Mouse (Mus musculus): Measurements from ENCODE around the gene Nat8.
"Not testable (repeated sequence)": the region's sequence is repeated elsewhere in the genome, so short reads cannot be mapped to it uniquely, and the experiment has no call there.

Nat8 gene

GRCm38 (mm10) chr6:85831796-85832321 lies at the start of gene Nat8:
Gene Nat8, minus strand, starts transcription at chr6:85832082.
- no peaks in the 10 kb centered on the region for H3K36me3 ChIP-seq (ENCODE audit: insufficient read depth, low read length)
- TF ChIP-seq CTCF (conservative IDR thresholded peaks at IDR 0.05; ENCODE audit: low read length) = no peak
- no peak for TF ChIP-seq POU5F1 (IDR thresholded peaks at IDR 0.05; ENCODE audit: borderline replicate concordance, low read length)
- TF ChIP-seq NANOG (IDR thresholded peaks at IDR 0.05; ENCODE audit: borderline replicate concordance, low read length) = no peak
- no peak within 1 kb of the TSS for H3K4me3 ChIP-seq (replicated peaks; ENCODE audit: low read length)
- H3K27me3 ChIP-seq (ENCODE audit: insufficient read depth, low read length) = no peaks in the 10 kb centered on the region
- H3K9me3 ChIP-seq (ENCODE audit: low read length) = no peaks in the 10 kb centered on the region
- H3K4me1 ChIP-seq (replicated peaks; ENCODE audit: low read depth, low read length) = no peaks in the 10 kb centered on the region

DNA sequence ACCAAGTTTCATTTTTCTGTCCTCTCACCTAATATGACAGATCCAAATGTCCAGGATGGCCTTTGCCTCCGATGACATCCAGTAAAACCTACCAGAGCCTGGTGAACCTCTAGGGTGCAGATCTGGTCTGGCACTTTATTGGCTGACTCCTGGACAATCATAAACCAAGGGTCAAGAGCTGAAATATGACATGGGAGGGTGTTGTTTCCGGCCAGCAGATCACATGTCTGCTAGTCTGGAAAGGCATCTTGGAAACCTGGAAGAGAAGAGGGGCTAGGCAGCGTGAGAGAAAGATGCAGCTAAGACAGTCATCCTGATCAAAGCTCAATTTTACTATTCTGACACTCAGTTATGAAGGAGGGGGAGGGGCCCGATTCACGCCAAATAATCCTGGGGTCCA lies 37.1 kb upstream of the Nat8 start, which contains the start of gene Nat8f2:
TSS of gene Nat8f2 (minus strand) at position 153 of the 400 bp plus-strand sequence.
- H3K36me3 ChIP-seq (ENCODE audit: insufficient read depth, low read length); H3K4me3 ChIP-seq (replicated peaks; ENCODE audit: low read length); H3K27me3 ChIP-seq (ENCODE audit: insufficient read depth, low read length); H3K4me1 ChIP-seq (replicated peaks; ENCODE audit: low read depth, low read length): not testable (repeated sequence)
- H3K9me3 ChIP-seq (ENCODE audit: low read length) = peaks cover 32% of the 10 kb centered on the region

DNA sequence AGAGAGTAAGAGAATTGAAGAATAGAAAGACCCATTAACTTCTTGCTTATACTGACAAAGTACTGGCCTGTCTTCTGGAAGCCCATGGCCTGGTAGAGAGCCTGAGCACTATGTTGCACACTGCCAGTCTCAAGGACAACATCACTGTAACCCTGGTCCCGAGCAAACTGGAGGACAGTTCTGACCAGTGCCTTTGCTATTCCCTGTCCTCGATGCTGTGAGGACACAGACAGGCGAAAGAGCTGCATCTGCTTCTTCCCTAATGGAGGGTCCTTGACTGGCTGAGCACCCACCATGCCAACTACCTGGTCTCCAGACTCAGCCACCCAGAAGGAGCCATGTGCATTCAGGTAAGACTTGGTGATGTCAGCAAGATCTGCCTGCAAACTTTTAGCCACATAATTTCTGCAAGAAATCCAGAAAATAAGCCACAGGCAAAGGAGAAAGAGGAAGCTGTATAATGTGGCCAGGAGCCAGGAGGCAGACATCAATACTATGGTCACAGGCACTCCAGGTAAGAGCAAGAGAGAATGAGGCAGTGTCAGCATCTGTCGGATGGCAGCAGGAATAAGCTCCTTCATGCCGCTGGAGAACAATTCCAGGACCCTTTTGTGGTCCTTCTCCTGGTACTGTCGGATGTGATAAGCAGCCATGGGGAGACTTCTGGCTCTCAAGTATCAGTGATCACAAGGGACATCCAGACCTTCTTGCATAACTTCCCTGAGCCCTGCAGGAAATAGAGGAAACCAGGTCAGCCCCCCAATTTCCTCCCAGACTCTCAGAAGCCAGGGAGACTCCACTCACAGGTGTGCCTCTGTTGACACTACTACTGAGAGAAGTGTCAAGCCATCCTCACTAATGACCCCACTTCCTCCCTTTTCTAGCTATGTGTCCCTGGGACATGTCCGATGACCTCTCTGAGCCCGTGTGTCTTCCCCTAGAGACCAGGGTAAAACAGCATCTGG lies 36.1 kb upstream of the Nat8 start:
- H3K27me3 ChIP-seq (ENCODE audit: insufficient read depth, low read length) = no peaks in the 10 kb centered on the region
- no peak for TF ChIP-seq NANOG (IDR thresholded peaks at IDR 0.05; ENCODE audit: borderline replicate concordance, low read length)
- TF ChIP-seq CTCF (conservative IDR thresholded peaks at IDR 0.05; ENCODE audit: low read length) = no peak
- no peak for TF ChIP-seq POU5F1 (IDR thresholded peaks at IDR 0.05; ENCODE audit: borderline replicate concordance, low read length)

DNA sequence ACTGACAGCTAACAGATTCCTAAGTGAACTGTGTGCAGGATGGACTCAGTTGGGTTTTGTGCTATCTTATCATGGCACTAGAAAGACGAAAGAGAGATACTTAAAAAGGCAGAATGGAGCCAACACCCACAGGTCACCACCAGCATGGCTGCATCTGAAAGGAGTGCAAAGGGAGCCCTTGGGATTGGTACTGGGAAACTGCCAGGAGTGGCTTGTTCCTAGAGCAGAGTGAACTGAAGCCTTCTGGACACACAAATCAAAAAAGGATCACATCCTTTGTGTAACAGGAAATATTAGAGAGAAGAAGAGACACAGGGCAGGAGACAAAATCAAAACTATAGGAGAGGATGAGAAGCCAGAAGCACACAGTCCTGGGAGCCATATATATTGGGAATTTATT lies 35.1 kb upstream of the Nat8 start:
- not testable (repeated sequence) for H3K4me3 ChIP-seq (replicated peaks; ENCODE audit: low read length); H3K4me1 ChIP-seq (replicated peaks; ENCODE audit: low read depth, low read length); H3K36me3 ChIP-seq (ENCODE audit: insufficient read depth, low read length); H3K27me3 ChIP-seq (ENCODE audit: insufficient read depth, low read length)
- H3K9me3 ChIP-seq (ENCODE audit: low read length) = peaks cover 32% of the 10 kb centered on the region

More for the DNA sequence above, 36.1 kb upstream of the Nat8 start:
- Histone ChIP-seq H3K36me3 (ENCODE audit: insufficient read depth, low read length) (no peaks in the 10 kb centered on the region), H3K4me3 (replicated peaks; ENCODE audit: low read length) (no peak overlapping the region), H3K9me3 (ENCODE audit: low read length) (peaks cover 32% of the 10 kb centered on the region), H3K4me1 (replicated peaks; ENCODE audit: low read depth, low read length) (peaks cover 8% of the 10 kb centered on the region; the same call in 1 of the 2 replicates)

GRCm38 (mm10) chr6:85866166-85866565 lies 34.3 kb upstream of the Nat8 start:
- peaks cover 32% of the 10 kb centered on the region for H3K9me3 ChIP-seq (ENCODE audit: low read length)
- H3K4me3 ChIP-seq (replicated peaks; ENCODE audit: low read length); H3K4me1 ChIP-seq (replicated peaks; ENCODE audit: low read depth, low read length); H3K27me3 ChIP-seq (ENCODE audit: insufficient read depth, low read length); H3K36me3 ChIP-seq (ENCODE audit: insufficient read depth, low read length): not testable (repeated sequence)

DNA sequence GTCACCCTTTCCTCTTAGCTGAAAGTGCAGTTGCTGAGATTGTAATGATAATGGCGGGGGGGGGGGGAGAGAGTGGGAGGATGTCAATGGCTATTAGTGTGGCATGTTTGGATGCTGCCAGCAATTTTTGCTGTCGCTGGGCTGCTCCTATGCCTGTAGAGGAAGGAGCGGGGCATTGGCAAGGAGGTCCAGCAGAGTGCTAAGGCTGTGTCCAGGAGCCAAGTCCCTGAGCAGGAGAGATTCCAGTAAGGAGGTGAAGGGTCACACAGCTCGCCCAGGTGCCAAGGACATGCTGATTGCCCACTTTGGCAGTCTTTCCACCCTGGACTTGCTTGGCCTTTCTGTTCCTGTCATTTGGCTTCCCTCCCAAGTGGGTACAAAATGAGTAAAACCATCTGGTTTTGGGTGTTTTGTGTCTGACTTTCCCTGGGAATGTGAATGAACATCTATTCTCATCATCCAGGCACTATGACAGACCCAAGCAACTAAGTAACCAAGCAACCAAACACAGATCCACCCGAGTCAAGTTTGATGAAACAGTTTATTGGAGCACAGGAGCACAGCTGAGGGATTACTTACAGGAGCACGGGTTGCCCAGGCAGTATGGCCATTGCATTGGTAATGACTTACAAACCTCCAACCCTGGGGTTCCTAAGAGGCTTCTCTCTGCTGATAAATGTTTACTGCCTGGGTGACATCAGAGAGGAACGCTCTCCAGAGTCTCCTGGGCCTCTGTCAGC lies 33.2 kb upstream of the Nat8 start:
- not testable (repeated sequence) for H3K27me3 ChIP-seq (ENCODE audit: insufficient read depth, low read length); H3K4me3 ChIP-seq (replicated peaks; ENCODE audit: low read length); H3K36me3 ChIP-seq (ENCODE audit: insufficient read depth, low read length); H3K4me1 ChIP-seq (replicated peaks; ENCODE audit: low read depth, low read length)
- peaks cover 25% of the 10 kb centered on the region for H3K9me3 ChIP-seq (ENCODE audit: low read length)

GRCm38 (mm10) chr6:85863840-85864239 lies 32.0 kb upstream of the Nat8 start:
- H3K36me3 ChIP-seq (ENCODE audit: insufficient read depth, low read length) = no peaks in the 10 kb centered on the region
- peaks cover 8% of the 10 kb centered on the region; the same call in 1 of the 2 replicates for H3K4me1 ChIP-seq (replicated peaks; ENCODE audit: low read depth, low read length)
- TF ChIP-seq CTCF (conservative IDR thresholded peaks at IDR 0.05; ENCODE audit: low read length) (no peak), POU5F1 (IDR thresholded peaks at IDR 0.05; ENCODE audit: borderline replicate concordance, low read length) (no peak), NANOG (IDR thresholded peaks at IDR 0.05; ENCODE audit: borderline replicate concordance, low read length) (no peak)
- peaks cover 13% of the 10 kb centered on the region for H3K9me3 ChIP-seq (ENCODE audit: low read length)
- H3K4me3 ChIP-seq (replicated peaks; ENCODE audit: low read length) = no peak overlapping the region
- 0 out of 2 replicates have a peak, but pooled peaks cover 6% of the 10 kb centered on the region for H3K27me3 ChIP-seq (ENCODE audit: insufficient read depth, low read length)

DNA sequence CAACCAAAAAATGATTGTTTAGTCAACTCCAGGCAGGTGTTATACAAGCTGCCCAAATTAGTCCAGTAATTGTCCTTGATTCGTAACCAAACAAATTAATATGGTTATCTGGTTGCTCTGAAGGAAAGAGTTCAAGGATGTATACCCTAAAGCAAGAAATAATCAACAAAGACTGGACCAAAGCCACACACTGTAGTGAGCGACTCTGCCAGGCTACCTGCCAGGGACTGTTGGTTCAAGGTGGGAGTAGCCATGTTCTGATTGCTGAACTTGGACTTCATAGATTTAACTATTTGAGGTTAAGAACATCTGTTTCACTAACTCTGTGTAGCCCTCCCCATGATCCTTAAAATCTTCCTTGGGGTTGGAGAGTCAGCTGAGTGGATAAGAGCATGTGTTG lies 31.3 kb upstream of the Nat8 start:
- H3K36me3 ChIP-seq (ENCODE audit: insufficient read depth, low read length) = no peaks in the 10 kb centered on the region
- H3K9me3 ChIP-seq (ENCODE audit: low read length) = peaks cover 5% of the 10 kb centered on the region
- 0 out of 2 replicates have a peak, but pooled peaks cover 6% of the 10 kb centered on the region for H3K27me3 ChIP-seq (ENCODE audit: insufficient read depth, low read length)
- peaks cover 8% of the 10 kb centered on the region; the same call in 1 of the 2 replicates for H3K4me1 ChIP-seq (replicated peaks; ENCODE audit: low read depth, low read length)
- H3K4me3 ChIP-seq (replicated peaks; ENCODE audit: low read length) = no peak overlapping the region
- TF ChIP-seq POU5F1 (IDR thresholded peaks at IDR 0.05; ENCODE audit: borderline replicate concordance, low read length) = no peak
- no peak for TF ChIP-seq NANOG (IDR thresholded peaks at IDR 0.05; ENCODE audit: borderline replicate concordance, low read length)
- no peak for TF ChIP-seq CTCF (conservative IDR thresholded peaks at IDR 0.05; ENCODE audit: low read length)
